Mouse (Mus musculus) 3134 (cell line): ENCODE measurements around the gene Tcp11x2.

ENCODE experiments used
- DNase-seq: peaks from one replicate; pipeline ENCODE4 v3.0.0-alpha.2; 2011; ENCODE audit warnings: low spot score; ENCODE audit not compliant: insufficient read length; ENCODE audit errors: extremely low read depth

Tcp11x2 gene

GRCm38 (mm10) chrX:135693633-135694032 is at the start of gene Tcp11x2:
Tcp11x2 (minus strand) TSS chrX:135693790.
- peak; percentile 16 for DNase-seq

- no peak for DNase-seq
These were observed 49.4 kb upstream of the Tcp11x2 start for GRCm38 (mm10) chrX:135743056-135743355.

DNA sequence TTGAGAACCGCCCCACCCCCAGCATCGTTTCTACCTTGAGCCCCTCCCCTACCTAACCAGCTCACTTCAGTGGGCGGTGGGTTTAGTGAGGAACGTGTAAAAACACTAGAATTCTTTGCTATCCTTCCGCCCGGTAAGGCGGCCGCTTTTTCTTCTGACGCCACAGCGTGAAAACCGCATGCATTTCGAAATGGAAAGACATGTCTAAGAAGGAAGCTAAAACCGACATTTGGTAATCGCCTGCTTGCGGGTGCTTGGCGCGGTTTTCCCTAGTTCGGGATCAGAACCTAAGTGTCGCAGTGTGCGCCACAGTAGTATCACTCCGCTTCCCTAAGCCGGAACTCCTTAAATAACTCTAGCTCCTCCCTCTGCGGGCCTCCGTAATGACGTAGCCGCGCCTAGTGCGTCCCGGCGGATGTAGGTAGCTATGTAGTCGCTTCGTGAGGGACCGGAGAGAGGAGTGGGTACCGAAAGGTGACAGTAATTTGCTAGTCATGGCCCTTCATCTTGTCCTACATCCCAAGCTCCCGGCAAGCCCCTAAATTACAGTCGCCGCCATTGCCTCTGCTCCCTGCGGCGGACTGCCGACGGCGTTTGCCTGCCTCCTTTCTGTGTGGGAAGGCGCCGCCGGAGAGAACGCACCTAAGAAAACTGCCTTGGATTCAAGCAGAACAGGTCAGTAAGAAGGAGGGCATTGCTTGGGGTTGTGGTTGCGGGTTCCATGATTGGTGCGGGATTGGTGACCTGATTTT is 48.9 kb upstream of the Tcp11x2 start, which contains the start of the genes Armcx5 and Gprasp1:
Gene Armcx5 (plus strand): TSS at position 430 of the 752 bp plus-strand sequence.
Gene Gprasp1 (plus strand): TSS at position 430 of the 752 bp plus-strand sequence.
- peak; percentile 83 for DNase-seq

DNA sequence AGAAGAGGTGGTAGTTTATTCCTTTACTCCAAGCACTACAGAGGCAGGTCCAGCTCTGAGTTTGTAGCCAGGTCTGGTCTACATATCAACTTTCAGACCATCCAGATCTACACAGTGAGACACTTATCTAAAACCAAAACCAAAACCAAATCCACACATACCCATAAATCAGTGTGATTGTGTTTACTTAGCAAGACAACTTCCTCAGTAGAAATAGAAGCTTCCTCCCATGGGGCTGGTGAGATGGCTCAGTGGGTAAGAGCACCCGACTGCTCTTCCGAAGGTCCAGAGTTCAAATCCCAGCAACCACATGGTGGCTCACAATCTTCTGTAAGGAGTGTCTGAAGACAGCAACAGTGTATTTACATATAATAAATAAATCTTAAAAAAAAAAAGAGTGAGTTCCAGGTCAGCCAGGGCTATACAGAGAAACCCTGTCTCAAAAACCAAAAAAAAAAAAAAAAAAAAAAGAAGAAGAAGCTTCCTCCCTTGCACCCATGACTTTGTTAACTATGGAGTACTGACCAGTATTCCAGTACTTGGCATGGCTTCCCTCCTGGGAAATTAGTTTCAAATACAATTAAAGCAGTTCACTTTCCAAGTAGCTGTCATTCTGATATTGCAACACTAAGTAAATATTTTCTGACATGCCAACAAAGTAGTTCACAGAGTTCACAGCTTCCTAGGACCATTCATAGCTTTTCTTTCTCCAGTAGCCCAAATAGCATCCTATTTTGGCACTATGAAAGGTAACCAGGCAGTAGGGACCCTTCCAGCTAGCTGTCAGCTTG is 45.3 kb upstream of the Tcp11x2 start:
- DNase-seq, result no peak

- no peak for DNase-seq
These were observed 31.6 kb upstream of the Tcp11x2 start, which contains the start of gene Tmsb15a for GRCm38 (mm10) chrX:135725161-135725560. Tmsb15a (minus strand) TSS chrX:135725261.

GRCm38 (mm10) chrX:135712845-135713244 is 19.3 kb upstream of the Tcp11x2 start:
- no peak for DNase-seq

GRCm38 (mm10) chrX:135704349-135704748 is 10.8 kb upstream of the Tcp11x2 start:
- no peak for DNase-seq

GRCm38 (mm10) chrX:135703111-135703510 is 9.5 kb upstream of the Tcp11x2 start:
- no peak for DNase-seq

DNA sequence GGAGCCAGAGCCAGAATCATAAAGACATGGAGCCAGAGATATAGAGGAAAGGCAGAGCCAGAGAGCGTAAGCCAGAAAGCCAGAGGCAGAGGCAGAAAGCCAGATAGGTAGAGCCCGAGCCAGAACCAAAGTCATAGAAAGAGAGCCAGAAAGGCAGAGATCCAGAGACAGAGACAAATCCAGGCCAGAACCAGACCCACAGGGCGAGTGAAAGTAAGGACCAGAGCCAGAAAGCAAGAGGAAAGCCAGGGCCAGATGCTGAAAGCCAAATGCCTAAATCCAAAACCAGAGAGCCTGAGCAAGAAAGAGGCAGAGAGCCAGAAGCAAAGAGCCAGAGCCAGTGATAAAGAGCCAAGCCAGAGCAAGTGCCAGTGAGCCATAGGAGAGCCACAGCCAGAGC is 5.8 kb downstream of the Tcp11x2 start:
- no peak for DNase-seq

- DNase-seq, result no peak
These were observed 11.7 kb downstream of the Tcp11x2 start for GRCm38 (mm10) chrX:135681858-135682257.

- DNase-seq, result peak; percentile 2
These were observed 41.3 kb downstream of the Tcp11x2 start for GRCm38 (mm10) chrX:135652173-135652772.

DNA sequence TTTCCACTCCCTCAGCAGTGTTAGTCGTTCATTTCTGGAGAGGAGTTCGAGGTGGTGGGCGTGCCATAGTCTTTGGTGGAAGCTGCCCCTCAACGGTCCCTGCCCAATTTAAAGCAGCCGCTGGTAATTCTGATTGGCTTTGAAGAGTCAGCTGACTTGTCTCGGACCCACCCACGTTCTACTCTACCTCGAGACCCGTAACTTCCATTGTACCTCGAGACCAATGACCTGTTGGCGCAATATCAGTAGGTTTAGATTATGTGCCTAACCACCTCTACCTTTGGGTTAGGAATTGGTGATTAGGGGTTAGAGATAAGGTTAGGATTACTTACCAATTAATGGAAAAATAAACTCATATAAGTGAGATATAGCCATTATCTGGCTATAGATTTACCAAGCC is 66.0 kb downstream of the Tcp11x2 start, which contains the start of gene Prame:
Gene Prame (minus strand): TSS at position 101 of the 400 bp plus-strand sequence.
- DNase-seq, result no peak
